Mouse (Mus musculus): ENCODE data around the gene Snrpd3. TPM values are rescaled to one million over a fixed set of nuclear protein-coding genes. Genes with fewer than 3 reads are reported as not detected.
"Not testable (repeated sequence)": the region's sequence is repeated elsewhere in the genome, so short reads cannot be mapped to it uniquely, and the experiment has no call there.

Snrpd3 gene
- total RNA-seq, 4 experiments from 2014 or later = 67.3 to 82.9 (median 72.6) TPM

DNA sequence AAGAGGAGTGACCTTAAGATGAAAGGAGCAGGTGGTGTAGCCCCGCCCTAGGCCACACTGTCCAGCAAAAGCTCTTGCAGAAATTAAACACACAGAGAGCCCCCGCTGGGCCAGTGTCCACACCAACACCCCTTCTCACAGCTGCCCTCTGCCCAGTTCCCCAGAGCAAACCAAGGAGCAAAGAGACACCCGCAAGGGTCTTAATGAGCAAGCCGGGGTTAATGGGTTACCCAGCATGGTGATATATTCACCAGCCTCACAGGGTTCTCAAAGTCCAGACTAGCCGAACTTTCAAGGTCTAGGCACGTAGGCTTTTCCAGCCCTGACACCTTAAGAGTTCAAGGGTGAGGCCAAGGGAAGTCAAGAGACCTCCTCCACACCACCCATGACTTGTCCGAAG is 48.6 kb downstream of the Snrpd3 start:
- DNase-seq (ENCODE audit: low spot score in 2 of 2) = no peak

GRCm38 (mm10) chr10:75566321-75566720 is 49.0 kb downstream of the Snrpd3 start:
- DNase-seq (ENCODE audit: low spot score in 2 of 2) = no peak

DNA sequence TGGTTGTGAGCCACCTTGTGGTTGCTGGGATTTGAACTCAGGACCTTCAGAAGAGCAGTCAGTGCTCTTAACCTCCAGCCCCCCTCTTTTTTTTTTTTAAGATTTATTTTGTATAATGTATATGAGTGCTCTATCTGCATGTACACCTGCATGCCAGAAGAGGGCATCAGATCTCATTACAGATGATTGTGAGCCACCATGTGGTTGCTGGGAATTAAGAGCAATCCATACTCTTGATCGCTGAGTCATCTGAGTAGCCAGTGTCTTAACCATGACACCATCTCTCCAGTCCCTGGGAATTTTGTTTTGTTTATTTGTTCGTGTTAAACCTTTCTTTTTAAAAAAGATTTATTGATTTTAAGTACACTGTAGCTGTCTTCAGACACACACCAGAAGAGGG is 49.4 kb downstream of the Snrpd3 start:
- DNase-seq (ENCODE audit: low spot score in 2 of 2) = not testable (repeated sequence)

DNA sequence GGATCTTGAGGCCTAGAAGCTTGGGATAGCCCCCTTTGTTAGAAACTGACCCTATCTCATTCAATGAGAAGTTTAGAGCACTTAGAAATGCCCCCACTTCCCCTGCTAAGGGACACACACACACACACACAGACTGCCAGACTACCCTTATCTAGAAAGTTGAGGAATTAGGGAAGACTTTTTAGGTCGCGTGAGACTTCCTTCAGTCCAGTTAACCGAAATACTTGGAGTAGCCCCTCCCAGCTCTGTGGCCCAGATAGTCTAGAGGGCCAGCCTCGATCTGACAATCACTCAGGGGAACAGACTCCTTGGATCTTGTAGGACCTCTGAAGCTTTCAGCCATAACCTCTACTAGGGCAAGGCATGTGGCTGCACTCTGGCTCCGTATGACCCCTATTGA is 50.7 kb downstream of the Snrpd3 start:
- no peak for DNase-seq (ENCODE audit: low spot score in 2 of 2)

- DNase-seq (ENCODE audit: low spot score in 2 of 2) = no peak
These were observed 51.1 kb downstream of the Snrpd3 start for GRCm38 (mm10) chr10:75568441-75568840.

DNA sequence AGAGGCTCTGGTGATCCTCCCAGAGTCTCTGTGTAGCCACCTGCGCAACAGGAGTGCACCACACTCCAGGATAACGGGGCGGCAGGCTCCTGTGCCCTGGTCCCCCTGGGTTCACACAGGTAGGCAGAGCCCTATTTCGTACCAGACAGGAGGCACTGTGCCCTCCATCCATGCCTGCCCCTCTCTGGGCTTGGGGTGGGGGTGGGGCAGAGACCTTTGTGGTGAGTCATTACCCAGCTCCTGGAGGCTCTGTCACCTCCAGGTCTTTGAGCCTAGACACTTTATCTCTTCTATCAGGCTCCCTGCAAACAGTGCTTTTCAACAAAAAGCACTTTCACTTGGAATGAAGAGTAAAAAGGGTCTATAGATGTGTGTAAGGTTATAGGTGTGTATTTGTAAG is 51.5 kb downstream of the Snrpd3 start:
- no peak for DNase-seq (ENCODE audit: low spot score in 2 of 2)

DNA sequence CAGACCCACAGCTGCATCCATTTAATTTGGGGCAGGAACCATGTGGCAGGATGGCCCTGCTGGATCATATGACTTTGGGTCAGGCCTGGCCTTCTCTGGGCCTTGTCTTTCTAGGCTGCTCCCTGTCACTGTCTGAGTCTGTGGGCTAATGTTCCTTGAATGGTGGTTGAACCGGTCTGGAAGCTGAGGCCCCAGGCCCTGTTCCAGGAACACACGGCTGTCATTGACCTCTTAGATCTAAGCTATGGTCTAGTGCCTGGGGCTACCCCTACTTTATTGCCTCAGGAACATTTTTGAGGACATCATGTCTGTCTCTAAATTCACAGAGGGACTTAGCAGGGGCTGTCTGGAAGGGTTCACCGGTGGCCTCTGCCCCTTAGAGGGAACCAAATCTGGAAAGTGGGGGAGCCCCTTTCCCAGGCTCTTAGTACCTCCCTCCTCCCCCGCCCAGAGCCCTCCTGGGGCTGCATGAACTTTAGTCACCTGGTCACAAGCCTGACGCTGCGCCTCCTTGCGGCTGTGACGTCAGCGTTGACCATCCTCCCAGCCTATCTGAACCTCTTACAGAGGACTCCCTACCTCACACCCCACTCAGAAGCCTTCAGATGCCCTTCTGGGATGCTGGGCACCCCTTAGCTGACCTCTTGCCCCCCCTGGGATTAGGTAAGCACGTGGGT is 53.8 kb downstream of the Snrpd3 start:
- no peak for DNase-seq (ENCODE audit: low spot score in 2 of 2)

DNA sequence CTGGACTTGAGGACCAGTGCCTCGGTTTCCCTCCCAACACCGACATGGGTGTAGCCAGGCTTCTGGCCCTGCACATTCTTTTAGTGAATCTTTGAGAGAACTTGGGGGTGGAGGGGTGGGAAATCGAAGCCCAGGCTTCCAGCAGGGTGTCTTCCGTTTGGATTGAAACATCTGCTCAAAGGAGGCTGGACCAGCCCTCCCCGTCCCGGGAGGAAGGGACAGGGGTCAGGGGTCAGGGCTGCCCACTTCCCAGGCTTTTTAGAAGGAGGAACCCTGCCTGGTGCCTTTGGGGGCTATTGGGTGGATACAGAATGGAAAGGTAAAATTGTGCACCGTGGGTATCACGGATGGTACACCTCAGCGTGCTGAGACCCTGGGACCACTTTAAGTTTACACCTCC is 54.6 kb downstream of the Snrpd3 start:
- no peak for DNase-seq (ENCODE audit: low spot score in 2 of 2)

- DNase-seq (ENCODE audit: low spot score in 2 of 2) = no peak
These were observed 55.8 kb downstream of the Snrpd3 start for GRCm38 (mm10) chr10:75573181-75573580.

- DNase-seq (ENCODE audit: low spot score in 2 of 2) = no peak
These were observed 56.6 kb downstream of the Snrpd3 start for GRCm38 (mm10) chr10:75573965-75574364.

DNA sequence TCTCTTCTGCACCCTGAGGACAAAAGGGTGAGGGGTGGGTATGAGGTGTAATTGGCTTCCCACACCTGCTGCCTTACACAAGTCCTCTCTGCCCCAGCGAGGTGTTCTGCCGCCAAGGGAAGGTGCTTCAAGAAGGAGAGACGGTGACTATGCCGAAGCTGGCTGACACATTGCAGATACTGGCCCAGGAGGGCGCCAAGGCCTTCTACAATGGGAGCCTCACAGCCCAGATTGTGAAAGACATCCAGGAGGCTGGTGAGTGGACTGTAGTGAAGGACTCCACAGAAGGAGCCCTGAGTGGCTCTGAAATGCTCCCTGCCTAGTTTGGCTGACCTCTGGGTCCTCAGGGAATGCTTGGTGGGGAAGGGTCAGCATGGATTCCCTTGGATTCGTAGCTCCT is 61.8 kb downstream of the Snrpd3 start:
- no peak for DNase-seq (ENCODE audit: low spot score in 2 of 2)

DNA sequence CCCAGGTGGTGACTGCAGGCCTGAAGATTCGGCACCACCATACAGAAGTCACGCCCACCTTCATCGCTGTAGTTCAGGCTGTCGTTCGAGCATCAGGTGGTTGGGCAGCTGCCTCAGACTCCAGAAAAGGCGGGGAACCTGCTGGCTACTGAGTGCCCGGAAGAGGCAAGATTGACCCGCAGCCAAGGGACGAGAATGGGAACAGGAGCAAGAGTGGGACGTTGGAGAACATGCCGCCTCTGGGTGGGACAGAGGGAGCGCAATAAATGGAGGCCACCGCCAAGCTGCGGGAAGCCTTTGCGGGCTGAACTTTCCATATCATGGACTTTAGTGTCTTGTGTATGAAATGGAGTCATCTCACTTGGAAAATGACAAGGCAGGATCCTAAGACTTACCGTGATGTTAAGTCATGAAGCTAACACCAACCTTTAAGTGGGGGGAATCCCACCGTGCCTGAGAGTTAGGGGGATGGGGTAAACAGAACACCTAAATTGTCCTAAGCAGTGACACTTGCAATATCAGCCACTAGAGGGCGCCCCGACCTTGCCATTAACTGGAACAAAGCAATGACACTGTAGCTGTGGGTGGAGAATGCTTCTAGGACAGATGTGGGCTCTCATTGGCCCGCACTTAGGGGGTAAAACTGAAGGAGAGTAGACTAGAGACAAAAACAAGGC is 68.7 kb downstream of the Snrpd3 start:
- DNase-seq (ENCODE audit: low spot score in 2 of 2) = peak; percentile 80 to 94

GRCm38 (mm10) chr10:75586553-75586879 is 69.2 kb downstream of the Snrpd3 start:
- DNase-seq (ENCODE audit: low spot score in 2 of 2) = no peak

Other genes starting within 250 kb of the Snrpd3 start
- 1 to 10 TPM; 1.1 to 2.7 (median 1.9) TPM for gene Adora2a, start 200.7 kb upstream of the Snrpd3 start, total RNA-seq (2022)
- gene Upb1, start 116.4 kb upstream of the Snrpd3 start, total RNA-seq (2022) = under 1 TPM; 0.20 to 0.83 (median 0.44) TPM
- gene Gucd1, start 421 bp downstream of the Snrpd3 start, total RNA-seq (2022) = 10 to 100 TPM; 14.0 to 17.3 (median 14.4) TPM
- gene Lrrc75b, start 42.8 kb downstream of the Snrpd3 start, total RNA-seq (2022) = 10 to 100 TPM in 3 of 4 experiments, 1 to 10 TPM in 1; 9.5 to 16.9 (median 12.0) TPM
- 1 to 10 TPM; 4.0 to 5.6 (median 4.6) TPM for gene Ggt1, start 44.1 kb downstream of the Snrpd3 start, total RNA-seq (2022)
- gene Ggt5, start 71.8 kb downstream of the Snrpd3 start, total RNA-seq (2022) = 1 to 10 TPM; 2.6 to 5.0 (median 4.3) TPM
- 1 to 10 TPM; 2.5 to 3.8 (median 3.0) TPM for gene Susd2, start 126.5 kb downstream of the Snrpd3 start, total RNA-seq (2022)
- gene Cabin1, start 246.8 kb downstream of the Snrpd3 start, total RNA-seq (2022) = 10 to 100 TPM; 64.2 to 89.7 (median 67.1) TPM

Measured in layer of hippocampus, adult 8-10 months (tissue).